Mouse (Mus musculus) hindbrain, postnatal 0 days (tissue): ENCODE measurements at regions not wholly inside any gene's neighbourhood (a gene's known extent, or its start where the extent isn't known, plus 50 kb on each side); places are given as distances from the start of the nearest gene placed in this dataset.

Source experiments
- ATAC-seq: fragments of 200-750 bp; cut with Nextera tagmentation; 2 replicates; pipeline ENCODE4 v1.8.0; 2017; ENCODE audit warnings: mild to moderate bottlenecking, moderate TSS enrichment, moderate library complexity
- DNase-seq: peaks from one replicate; pipeline ENCODE4 v3.0.0-alpha.2; 2015; ENCODE audit warnings: low spot score
- H3K27ac ChIP-seq: fragments of 300-500 bp; sonication (generic); 2 replicates; pipeline ENCODE4 v1.5.1; 2014; ENCODE audit warnings: mild to moderate bottlenecking
- H3K27me3 ChIP-seq: fragments of 300-500 bp; sonication (generic); 2 replicates; pipeline ENCODE4 v1.6.1; 2014; ENCODE audit warnings: low read length, mixed read lengths; ENCODE audit not compliant: insufficient read depth
- H3K36me3 ChIP-seq: fragments of 300-500 bp; sonication (generic); 2 replicates; pipeline ENCODE4 v1.6.1; 2014; ENCODE audit warnings: low read length, mixed read lengths; ENCODE audit not compliant: insufficient read depth
- H3K4me1 ChIP-seq: fragments of 300-500 bp; sonication (generic); 2 replicates; pipeline ENCODE4 v1.6.1; 2014; ENCODE audit warnings: antibody characterized with exemption, low read length, mixed read lengths; ENCODE audit not compliant: insufficient read depth
- H3K4me2 ChIP-seq: fragments of 300-500 bp; sonication (generic); 2 replicates; pipeline ENCODE4 v1.6.1; 2014; ENCODE audit warnings: low read depth, mild to moderate bottlenecking, low read length, moderate library complexity, mixed read lengths
- H3K4me3 ChIP-seq: fragments of 300-500 bp; sonication (generic); 2 replicates; pipeline ENCODE4 v1.5.1; 2014; ENCODE audit warnings: low read length
- H3K9ac ChIP-seq: fragments of 300-500 bp; sonication (generic); replicated peaks from 2 replicates; pipeline ENCODE4 v1.6.1; 2014; ENCODE audit warnings: mild to moderate bottlenecking, low read length, moderate library complexity, mixed read lengths
- H3K9me3 ChIP-seq: fragments of 300-500 bp; sonication (generic); 2 replicates; pipeline ENCODE4 v1.6.1; 2016; ENCODE audit warnings: low read length, mixed read lengths
- CTCF ChIP-seq: IDR thresholded peaks from 2 replicates; pipeline ENCODE4 v1.5.1; 2016; ENCODE audit warnings: antibody characterized with exemption, control low read depth, low read depth
- WGBS: fragments of 180-500 bp; shearing (Covaris S2); extraction: QIAGEN DNeasy Blood & Tissue Kit; methylation state at CpG from one replicate; pipeline ENCODE4 v1.1.7; 2014; 5-methylcytosine and 5-hydroxymethylcytosine counted together

DNA sequence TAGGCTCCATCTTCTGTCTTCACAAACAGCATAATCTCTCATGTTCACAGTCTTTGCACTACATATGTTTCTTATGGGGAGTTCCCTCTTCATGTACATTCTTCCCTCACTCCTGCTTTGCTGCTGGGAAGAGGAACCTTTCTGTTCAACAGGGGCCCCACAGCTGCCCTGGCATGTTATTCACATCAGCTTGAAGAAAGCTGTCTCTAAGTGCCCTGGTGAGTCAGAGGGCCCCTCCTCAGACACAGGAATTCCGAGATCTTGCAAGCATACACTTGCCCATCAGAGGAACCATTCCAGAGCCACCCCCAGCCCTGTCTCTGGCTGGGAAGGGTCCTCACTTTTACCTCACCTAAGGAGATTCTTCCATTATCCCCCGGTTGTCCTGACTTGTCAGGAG lies 151.9 kb upstream of the Camk1g start:
- H3K9ac ChIP-seq: no peak overlapping the region
- 69% methylated on average over 2 of the region's 2 CpGs for WGBS
- ATAC-seq (no peak), DNase-seq (no peak)
- no peaks in the 10 kb centered on the region for H3K36me3 ChIP-seq
- H3K4me1 ChIP-seq: no peaks in the 10 kb centered on the region
- no peaks in the 10 kb centered on the region for H3K9me3 ChIP-seq
- no peak overlapping the region for H3K4me2 ChIP-seq
- no peak for TF ChIP-seq CTCF
- no peak overlapping the region for H3K27ac ChIP-seq
- no peaks in the 10 kb centered on the region for H3K27me3 ChIP-seq
- no peak overlapping the region for H3K4me3 ChIP-seq

DNA sequence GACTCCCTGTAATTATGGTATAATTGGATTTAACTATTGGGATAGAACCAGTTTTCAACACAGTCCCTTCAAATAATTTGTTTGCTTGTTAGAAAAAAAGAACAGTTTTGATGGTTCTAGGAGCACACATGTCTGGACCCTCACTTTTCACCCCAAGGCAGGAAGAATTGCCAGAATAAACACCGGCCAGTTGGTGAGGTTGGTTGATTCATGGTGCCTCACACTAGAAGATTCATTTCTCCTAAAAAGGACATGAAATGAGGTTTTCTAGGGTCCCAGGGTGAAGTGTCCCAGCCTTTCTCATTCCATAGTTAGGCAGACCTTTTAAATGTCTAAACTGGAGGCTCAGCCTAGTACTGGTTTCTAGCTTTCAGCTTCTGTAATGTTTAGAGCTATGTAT lies 148.7 kb upstream of the Camk1g start:
- ATAC-seq (no peak), DNase-seq (no peak)
- no peaks in the 10 kb centered on the region for H3K36me3 ChIP-seq
- no peak overlapping the region for H3K4me2 ChIP-seq
- no peaks in the 10 kb centered on the region for H3K27me3 ChIP-seq
- WGBS: 85% methylated on average over 1 of the region's 1 CpGs
- H3K27ac ChIP-seq: no peak overlapping the region
- no peaks in the 10 kb centered on the region for H3K4me1 ChIP-seq
- H3K4me3 ChIP-seq: no peak overlapping the region
- H3K9me3 ChIP-seq: no peaks in the 10 kb centered on the region
- no peak for TF ChIP-seq CTCF
- H3K9ac ChIP-seq: no peak overlapping the region

DNA sequence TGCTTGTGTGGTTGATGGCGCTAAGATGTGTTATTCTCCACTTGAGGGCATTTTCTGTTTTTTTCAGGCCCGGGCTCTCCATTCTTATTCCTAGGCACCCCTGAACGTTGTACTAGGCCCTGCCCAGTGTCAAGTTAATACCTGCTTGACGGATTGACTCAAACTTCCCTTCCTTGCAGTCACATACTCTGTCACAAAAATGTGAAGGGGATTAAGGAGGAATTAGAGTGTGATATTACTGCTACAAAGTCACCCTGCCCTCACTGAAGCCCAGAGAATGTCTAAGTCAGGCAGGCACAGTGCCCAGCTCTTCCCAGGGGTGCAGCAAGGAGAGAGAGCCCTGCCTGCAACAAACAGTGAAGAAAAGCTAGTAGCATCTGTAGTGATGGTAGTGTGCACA lies 147.9 kb upstream of the Camk1g start:
- Histone ChIP-seq H3K4me3 (no peak overlapping the region), H3K36me3 (no peaks in the 10 kb centered on the region), H3K27me3 (no peaks in the 10 kb centered on the region), H3K4me1 (no peaks in the 10 kb centered on the region), H3K4me2 (no peak overlapping the region), H3K27ac (no peak overlapping the region), H3K9me3 (no peaks in the 10 kb centered on the region), H3K9ac (no peak overlapping the region)
- 59% methylated on average over 4 of the region's 4 CpGs for WGBS
- ATAC-seq (no peak), DNase-seq (no peak)
- no peak for TF ChIP-seq CTCF

DNA sequence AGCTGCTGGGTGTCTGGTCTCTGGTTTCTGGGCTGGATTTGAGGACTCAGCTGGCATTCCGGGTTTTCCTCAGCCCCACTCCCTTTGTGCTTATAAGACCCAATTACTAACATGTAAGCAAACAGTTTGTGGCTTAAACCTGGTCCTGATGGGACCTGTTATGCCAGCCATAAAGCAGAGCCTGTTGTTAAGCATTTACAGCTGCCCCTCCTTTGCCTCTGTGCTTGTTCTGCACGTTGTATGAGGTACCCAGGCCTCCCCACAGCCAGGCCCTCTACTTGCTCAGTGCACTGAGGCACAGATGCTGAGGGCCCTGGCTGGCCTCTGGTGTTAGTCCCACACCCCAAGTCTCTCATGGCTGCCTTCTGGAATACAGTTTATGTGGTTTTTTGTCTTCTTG lies 147.2 kb upstream of the Camk1g start:
- WGBS: 56% methylated on average over 2 of the region's 2 CpGs
- ATAC-seq: no peak
- H3K4me2 ChIP-seq: no peak overlapping the region
- H3K9ac ChIP-seq: no peak overlapping the region
- H3K9me3 ChIP-seq: no peaks in the 10 kb centered on the region
- no peak for DNase-seq
- TF ChIP-seq CTCF: no peak
- H3K27me3 ChIP-seq: no peaks in the 10 kb centered on the region
- no peaks in the 10 kb centered on the region for H3K36me3 ChIP-seq
- H3K27ac ChIP-seq: no peak overlapping the region
- H3K4me1 ChIP-seq: no peaks in the 10 kb centered on the region
- H3K4me3 ChIP-seq: no peak overlapping the region

DNA sequence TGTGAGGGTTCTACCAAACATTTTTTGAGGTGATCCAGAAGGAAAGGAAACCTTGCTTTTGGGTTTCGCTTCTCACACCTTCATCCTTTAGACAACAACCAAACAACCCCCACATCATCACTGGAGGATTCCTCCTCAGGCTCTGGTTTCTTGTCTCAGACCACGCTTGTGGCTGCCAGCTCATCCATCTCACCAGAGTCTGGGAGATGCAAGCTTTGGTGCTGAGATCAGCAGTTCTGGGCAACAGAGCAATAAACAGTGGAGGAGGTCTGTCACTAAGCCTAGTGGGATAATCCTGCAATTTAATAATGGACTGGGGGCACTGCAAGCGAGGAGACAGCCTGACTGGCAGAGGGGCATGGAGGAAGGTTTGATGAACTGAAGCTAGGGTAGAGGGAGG lies 146.3 kb upstream of the Camk1g start:
- DNase-seq (no peak), ATAC-seq (no peak)
- Histone ChIP-seq H3K4me3 (no peak overlapping the region), H3K36me3 (no peaks in the 10 kb centered on the region), H3K9me3 (no peaks in the 10 kb centered on the region), H3K9ac (no peak overlapping the region), H3K27ac (no peak overlapping the region), H3K4me2 (no peak overlapping the region), H3K4me1 (no peaks in the 10 kb centered on the region), H3K27me3 (no peaks in the 10 kb centered on the region)
- 67% methylated on average over 3 of the region's 3 CpGs for WGBS
- no peak for TF ChIP-seq CTCF

DNA sequence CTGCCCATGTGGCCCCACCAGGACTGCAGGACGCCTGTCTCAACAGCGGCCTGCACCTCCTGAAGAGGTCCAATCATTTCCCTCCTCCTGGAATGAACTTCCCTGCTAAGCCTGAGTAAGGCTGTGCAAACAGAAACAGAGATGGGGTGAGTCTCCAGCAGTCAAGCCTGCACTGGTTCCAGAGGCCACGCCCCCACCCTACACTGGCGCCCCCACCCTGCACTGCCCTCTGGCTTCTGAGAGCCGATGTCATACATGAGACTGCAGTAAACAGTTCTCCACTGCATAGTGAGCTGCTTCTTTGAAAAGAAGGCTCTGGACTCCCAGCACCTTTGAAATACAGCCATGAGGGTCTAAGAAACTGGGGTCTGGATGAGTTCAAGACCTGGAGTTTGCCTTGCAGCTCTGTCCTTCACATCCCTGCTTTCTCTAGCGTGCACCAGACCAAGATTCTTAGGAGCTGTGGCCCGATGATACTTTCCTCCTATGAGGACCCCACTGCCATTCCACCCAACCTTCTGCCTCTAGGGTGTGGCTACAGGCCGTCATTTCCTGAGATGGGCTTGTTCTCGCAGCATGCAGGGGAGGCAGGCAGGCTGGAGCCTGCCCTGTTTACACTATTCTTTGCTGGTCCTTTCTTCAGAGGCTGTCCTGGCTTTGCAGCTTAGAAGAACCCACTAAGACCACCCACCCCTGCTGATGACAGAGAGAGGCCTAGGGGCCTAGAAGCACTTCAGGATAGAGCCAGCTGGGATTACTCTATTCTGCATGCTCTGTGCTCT lies 144.0 kb upstream of the Camk1g start:
- Histone ChIP-seq H3K9ac (no peak overlapping the region), H3K27me3 (no peaks in the 10 kb centered on the region), H3K9me3 (no peaks in the 10 kb centered on the region), H3K4me2 (no peak overlapping the region), H3K4me1 (no peaks in the 10 kb centered on the region), H3K27ac (no peak overlapping the region), H3K36me3 (no peaks in the 10 kb centered on the region), H3K4me3 (no peak overlapping the region)
- 48% methylated on average over 9 of the region's 9 CpGs for WGBS
- DNase-seq (no peak), ATAC-seq (peak; percentile 81)
- TF ChIP-seq CTCF: no peak

DNA sequence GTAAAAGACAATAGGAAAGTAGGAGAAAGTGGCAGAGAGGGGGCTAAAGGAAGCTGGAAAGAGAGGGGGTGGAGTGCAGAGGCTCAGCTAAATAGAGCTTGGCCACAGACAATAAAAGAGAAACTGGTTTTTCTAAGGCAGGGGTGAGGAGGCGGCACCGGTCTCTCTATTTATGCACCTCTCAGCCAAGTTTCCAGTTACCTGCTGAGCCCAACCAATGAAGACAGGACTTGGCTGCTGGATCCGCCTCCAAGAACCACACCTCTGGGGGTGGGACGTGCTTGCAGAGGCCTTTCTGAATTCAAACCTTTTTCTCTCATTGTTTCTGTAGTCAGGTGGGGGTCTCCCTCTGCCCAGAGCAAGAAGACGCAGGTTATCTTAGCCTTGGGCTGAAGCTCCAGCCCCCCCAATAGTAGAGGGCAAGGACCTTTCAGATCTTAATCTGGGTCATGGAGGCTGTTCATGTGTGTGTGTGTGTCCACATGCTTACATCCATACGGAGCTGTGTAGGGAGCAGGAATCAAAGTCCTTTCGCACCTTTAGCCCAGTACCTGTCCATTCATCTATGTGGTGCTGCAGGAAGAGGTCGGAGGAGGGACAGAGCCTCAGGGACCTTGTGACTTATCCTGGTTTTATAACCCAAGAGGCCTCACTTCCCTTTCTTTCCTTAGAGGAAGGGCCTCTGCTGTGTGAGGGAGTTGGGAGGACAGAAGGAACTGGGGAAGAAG lies 140.1 kb upstream of the Camk1g start:
- no peak overlapping the region for H3K4me3 ChIP-seq
- WGBS: 47% methylated on average over 8 of the region's 8 CpGs
- H3K9ac ChIP-seq: no peak overlapping the region
- DNase-seq (no peak), ATAC-seq (no peak)
- no peak overlapping the region for H3K4me2 ChIP-seq
- H3K27ac ChIP-seq: no peak overlapping the region
- H3K36me3 ChIP-seq: no peaks in the 10 kb centered on the region
- no peak for TF ChIP-seq CTCF
- H3K4me1 ChIP-seq: no peaks in the 10 kb centered on the region
- H3K27me3 ChIP-seq: no peaks in the 10 kb centered on the region
- no peaks in the 10 kb centered on the region for H3K9me3 ChIP-seq
